Mouse (Mus musculus) stomach, postnatal 0 days (tissue): ENCODE measurements around the gene Ccdc188. TPM values are rescaled to one million over a fixed set of nuclear protein-coding genes. Genes with fewer than 3 reads are reported as not detected.

Experiments
- ATAC-seq: fragments of 200-750 bp; cut with Nextera tagmentation; 2 replicates; pipeline ENCODE4 v1.8.0; 2017; ENCODE audit not compliant: low FRiP score, low TSS enrichment
- DNase-seq: peaks from one replicate; pipeline ENCODE4 v3.0.0-alpha.2; 2016; ENCODE audit warnings: low spot score
- H3K27ac ChIP-seq: fragments of 300-500 bp; sonication (generic); replicated peaks from 2 replicates; pipeline ENCODE4 v1.5.1; 2014; ENCODE audit warnings: mild to moderate bottlenecking, control low read depth
- H3K27me3 ChIP-seq: fragments of 300-500 bp; sonication (generic); 2 replicates; pipeline ENCODE4 v1.6.1; 2014; ENCODE audit warnings: low read length; ENCODE audit not compliant: control insufficient read depth, insufficient read depth
- H3K36me3 ChIP-seq: fragments of 300-500 bp; sonication (generic); 2 replicates; pipeline ENCODE4 v1.6.1; 2014; ENCODE audit warnings: low read length, mixed read lengths; ENCODE audit not compliant: control insufficient read depth, insufficient read depth
- H3K4me1 ChIP-seq: fragments of 300-500 bp; sonication (generic); replicated peaks from 2 replicates; pipeline ENCODE4 v1.6.1; 2014; ENCODE audit warnings: antibody characterized with exemption; ENCODE audit not compliant: control insufficient read depth, insufficient read depth
- H3K4me2 ChIP-seq: fragments of 300-500 bp; sonication (generic); replicated peaks from 2 replicates; pipeline ENCODE4 v1.6.1; 2014; ENCODE audit warnings: low read depth, mild to moderate bottlenecking, control low read depth, moderate library complexity
- H3K4me3 ChIP-seq: fragments of 300-500 bp; sonication (generic); 2 replicates; pipeline ENCODE4 v1.5.1; 2014; ENCODE audit warnings: low read depth, low read length, control low read depth
- H3K9ac ChIP-seq: fragments of 300-500 bp; sonication (generic); 2 replicates; pipeline ENCODE4 v1.6.1; 2014; ENCODE audit warnings: mild to moderate bottlenecking, low read length, control low read depth, mixed read lengths
- H3K9me3 ChIP-seq: fragments of 300-500 bp; sonication (generic); 2 replicates; pipeline ENCODE4 v1.6.1; 2016; ENCODE audit warnings: low read length; ENCODE audit not compliant: control insufficient read depth
- CTCF ChIP-seq: IDR thresholded peaks from 2 replicates; pipeline ENCODE4 v1.5.1; 2016; ENCODE audit warnings: antibody characterized with exemption, low read depth, mild to moderate bottlenecking, moderate library complexity
- EP300 ChIP-seq: optimal IDR thresholded peaks from 2 replicates; pipeline ENCODE3; 2016; ENCODE audit warnings: antibody characterized with exemption
- WGBS: fragments of 180-500 bp; shearing (Covaris S2); extraction: QIAGEN DNeasy Blood & Tissue Kit; methylation state at CpG from one replicate; pipeline ENCODE4 v1.1.7; 2014; 5-methylcytosine and 5-hydroxymethylcytosine counted together
- polyA plus RNA-seq: library from polyadenylated mRNA; unstranded; fragments of >200 nt; fragmentation: Nextera tagmentation; extraction: Ambion mirVana; gene quantifications from 2 replicates; pipeline ENCODE4 v1.2.1, GENCODE M21; 2015

The Ccdc188 gene
- polyA plus RNA-seq, 1 experiment from 2014 or later: not detected

GRCm38 (mm10) chr16:18228856-18229255, 11.2 kb downstream of the Ccdc188 start:
- ATAC-seq (no peak), DNase-seq (no peak)
- H3K9ac ChIP-seq: no peak overlapping the region
- H3K27ac ChIP-seq: no peak overlapping the region
- H3K9me3 ChIP-seq: no peaks in the 10 kb centered on the region
- H3K4me2 ChIP-seq: no peak overlapping the region
- H3K36me3 ChIP-seq: peaks cover 13% of the 10 kb centered on the region
- no peak overlapping the region for H3K4me3 ChIP-seq
- no peak for TF ChIP-seq EP300
- TF ChIP-seq CTCF: no peak
- H3K27me3 ChIP-seq: no peaks in the 10 kb centered on the region
- 0 out of 2 replicates have a peak, but pooled peaks cover 2% of the 10 kb centered on the region for H3K4me1 ChIP-seq
- WGBS: 95% methylated on average over 4 of the region's 4 CpGs

- ATAC-seq (0 out of 2 replicates have a peak, but pooled peaks have one; percentile 15), DNase-seq (peak; percentile 57)
- Histone ChIP-seq H3K4me1 (0 out of 2 replicates have a peak, but pooled peaks cover 2% of the 10 kb centered on the region), H3K4me2 (no peak overlapping the region), H3K36me3 (peaks cover 10% of the 10 kb centered on the region), H3K4me3 (no peak overlapping the region), H3K27ac (no peak overlapping the region), H3K9me3 (no peaks in the 10 kb centered on the region), H3K9ac (no peak overlapping the region), H3K27me3 (no peaks in the 10 kb centered on the region)
- TF ChIP-seq EP300 (no peak), CTCF (no peak)
- WGBS: 45% methylated on average over 11 of the region's 11 CpGs
These were observed 11.9 kb downstream of the Ccdc188 start for GRCm38 (mm10) chr16:18229622-18230021.

GRCm38 (mm10) chr16:18230617-18231016, 12.9 kb downstream of the Ccdc188 start:
- TF ChIP-seq CTCF (peak; percentile 17; the same call in 1 of the 2 replicates), EP300 (no peak)
- ATAC-seq (no peak), DNase-seq (no peak)
- 82% methylated on average over 6 of the region's 6 CpGs for WGBS
- H3K9ac ChIP-seq: no peak overlapping the region
- H3K4me1 ChIP-seq: 0 out of 2 replicates have a peak, but pooled peaks cover 2% of the 10 kb centered on the region
- peaks cover 10% of the 10 kb centered on the region for H3K36me3 ChIP-seq
- no peak overlapping the region for H3K4me2 ChIP-seq
- H3K4me3 ChIP-seq: no peak overlapping the region
- H3K9me3 ChIP-seq: no peaks in the 10 kb centered on the region
- H3K27me3 ChIP-seq: no peaks in the 10 kb centered on the region
- no peak overlapping the region for H3K27ac ChIP-seq

- 77% methylated on average over 3 of the region's 3 CpGs for WGBS
- Histone ChIP-seq H3K4me2 (no peak overlapping the region), H3K4me3 (no peak overlapping the region), H3K4me1 (0 out of 2 replicates have a peak, but pooled peaks cover 4% of the 10 kb centered on the region), H3K9ac (no peak overlapping the region), H3K27ac (no peak overlapping the region; the same call in 1 of the 2 replicates), H3K9me3 (no peaks in the 10 kb centered on the region), H3K36me3 (peaks cover 7% of the 10 kb centered on the region), H3K27me3 (no peaks in the 10 kb centered on the region)
- ATAC-seq: no peak
- no peak for DNase-seq
- TF ChIP-seq CTCF: no peak
- no peak for TF ChIP-seq EP300
These were observed 13.4 kb downstream of the Ccdc188 start for GRCm38 (mm10) chr16:18231047-18231446.

GRCm38 (mm10) chr16:18231451-18231850, 13.8 kb downstream of the Ccdc188 start:
- no peak overlapping the region for H3K4me3 ChIP-seq
- DNase-seq (no peak), ATAC-seq (no peak)
- H3K4me2 ChIP-seq: no peak overlapping the region
- no peak overlapping the region; the same call in 1 of the 2 replicates for H3K27ac ChIP-seq
- H3K36me3 ChIP-seq: peaks cover 4% of the 10 kb centered on the region
- no peaks in the 10 kb centered on the region for H3K9me3 ChIP-seq
- H3K27me3 ChIP-seq: no peaks in the 10 kb centered on the region
- 0 out of 2 replicates have a peak, but pooled peaks cover 4% of the 10 kb centered on the region for H3K4me1 ChIP-seq
- H3K9ac ChIP-seq: no peak overlapping the region
- no peak for TF ChIP-seq EP300
- TF ChIP-seq CTCF: no peak
- WGBS: 65% methylated on average over 4 of the region's 4 CpGs

DNA sequence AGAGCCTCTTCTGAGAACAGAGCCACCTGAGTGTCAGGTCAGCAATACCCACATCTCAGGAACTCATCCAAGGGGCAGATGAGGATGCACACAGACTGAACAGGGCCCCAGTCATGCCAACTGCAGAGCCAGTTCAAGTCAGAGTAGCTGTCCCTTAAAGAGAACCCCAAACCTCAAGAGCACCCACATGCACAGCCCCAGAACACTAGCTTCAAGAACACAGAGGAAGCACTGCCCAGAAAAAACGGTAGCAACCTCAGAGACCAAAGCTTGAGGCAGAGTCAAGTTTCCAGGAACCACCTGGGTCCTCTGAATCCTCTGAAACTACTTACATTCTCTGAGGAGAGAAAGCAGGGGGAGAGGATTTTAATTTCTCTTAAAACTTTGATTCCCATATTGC, 15.8 kb downstream of the Ccdc188 start:
- H3K4me2 ChIP-seq: no peak overlapping the region

More for the DNA sequence above, 15.8 kb downstream of the Ccdc188 start:
- H3K4me1 ChIP-seq: 0 out of 2 replicates have a peak, but pooled peaks cover 4% of the 10 kb centered on the region
- 0 out of 2 replicates have a peak overlapping the region, but pooled peaks have one; percentile 13 for H3K9ac ChIP-seq
- WGBS: 28% methylated on average over 1 of the region's 1 CpGs
- H3K27me3 ChIP-seq: no peaks in the 10 kb centered on the region
- H3K36me3 ChIP-seq: no peaks in the 10 kb centered on the region; the same call in 1 of the 2 replicates
- TF ChIP-seq EP300 (no peak), CTCF (no peak)
- H3K4me3 ChIP-seq: no peak overlapping the region
- ATAC-seq: no peak
- DNase-seq: no peak
- H3K27ac ChIP-seq: no peak overlapping the region
- H3K9me3 ChIP-seq: no peaks in the 10 kb centered on the region
